ENCODE assay signal across 8 mouse cellular contexts in genomic region chr13:34916520-34917167, GRCm38 (mm10). TPM values are rescaled to one million over a fixed set of nuclear protein-coding genes. Genes with fewer than 3 reads are reported as not detected.
DNase-seq lines count a peak whose midpoint lies in the region; ATAC-seq and TF ChIP-seq lines count a peak whose summit lies in the region.

No protein-coding gene starts in this region.

- DNase-seq in heart, adult 11 months = peak; percentile 90
- DNase-seq in heart, adult 9 months (ENCODE audit: low spot score in 2 of 2) = no peak
- DNase-seq in embryo, embryonic 11 days = peak; percentile 61
- DNase-seq in hindbrain, embryonic 10.5 days (ENCODE audit: low spot score) = peak; percentile 70
- DNase-seq in limb, embryonic 14.5 days (ENCODE audit: low spot score) = no peak
- DNase-seq in layer of hippocampus, adult 9-11 months = no peak

- H3K9me3 ChIP-seq in hindbrain, embryonic 10.5 days = no peaks in the 10 kb centered on the region
- H3K9me3 ChIP-seq in limb, embryonic 14.5 days (ENCODE audit: control insufficient read depth, low read length) = no peaks in the 10 kb centered on the region
- H3K9me3 ChIP-seq in neural tube, embryonic 13.5 days = no peaks in the 10 kb centered on the region

- H3K27me3 ChIP-seq in hindbrain, embryonic 10.5 days (ENCODE audit: insufficient read depth, poor library complexity, severe bottlenecking) = no peaks in the 10 kb centered on the region
- H3K27me3 ChIP-seq in limb, embryonic 14.5 days (ENCODE audit: control insufficient read depth, insufficient read depth, low read length) = no peaks in the 10 kb centered on the region
- H3K27me3 ChIP-seq in neural tube, embryonic 13.5 days = 0 out of 2 replicates have a peak, but pooled peaks cover 3% of the 10 kb centered on the region

- WGBS in hindbrain, embryonic 10.5 days = 24% methylated on average over 37 of the region's 37 CpGs
- 52% methylated on average over 37 of the region's 37 CpGs for WGBS in limb, embryonic 14.5 days
- 38% methylated on average over 37 of the region's 37 CpGs for WGBS in neural tube, embryonic 13.5 days

- peak overlapping the region; percentile 43 for H3K4me3 ChIP-seq in hindbrain, embryonic 10.5 days
- peak overlapping the region; percentile 22 for H3K4me3 ChIP-seq in limb, embryonic 14.5 days (replicated peaks; ENCODE audit: low read length)
- H3K4me3 ChIP-seq in neural tube, embryonic 13.5 days = peak overlapping the region; percentile 18

- peak overlapping the region; percentile 42 for H3K4me2 ChIP-seq in limb, embryonic 14.5 days (replicated peaks; ENCODE audit: low read depth, low read length, severe bottlenecking)
- H3K4me2 ChIP-seq in neural tube, embryonic 13.5 days = peak overlapping the region; percentile 50

- no peak for TF ChIP-seq POLR2A in limb, embryonic 14.5 days (IDR thresholded peaks at IDR 0.05; ENCODE audit: borderline replicate concordance, extremely low read depth, insufficient read depth, insufficient read length)

- H3K36me3 ChIP-seq in hindbrain, embryonic 10.5 days = no peaks in the 10 kb centered on the region
- H3K36me3 ChIP-seq in limb, embryonic 14.5 days (ENCODE audit: control insufficient read depth, insufficient read depth, low read length) = no peaks in the 10 kb centered on the region
- no peaks in the 10 kb centered on the region for H3K36me3 ChIP-seq in neural tube, embryonic 13.5 days

- peak overlapping the region; percentile 79 for H3K27ac ChIP-seq in hindbrain, embryonic 10.5 days
- no peak overlapping the region for H3K27ac ChIP-seq in limb, embryonic 14.5 days (replicated peaks; ENCODE audit: low read depth, low read length)
- no peak overlapping the region for H3K27ac ChIP-seq in neural tube, embryonic 13.5 days (replicated peaks)

- no peak for ATAC-seq in limb, embryonic 14.5 days (ENCODE audit: low FRiP score, low read depth)
- no peak for ATAC-seq in neural tube, embryonic 13.5 days (ENCODE audit: low read depth)
- ATAC-seq in erythroid progenitor cell, adult 5-6 weeks (replicated peaks; ENCODE audit: low FRiP score, poor library complexity, severe bottlenecking) = no peak

- peaks cover 10% of the 10 kb centered on the region for H3K4me1 ChIP-seq in hindbrain, embryonic 10.5 days (replicated peaks)
- no peaks in the 10 kb centered on the region for H3K4me1 ChIP-seq in limb, embryonic 14.5 days (ENCODE audit: control insufficient read depth, insufficient read depth, low read length)
- H3K4me1 ChIP-seq in neural tube, embryonic 13.5 days (replicated peaks) = peaks cover 7% of the 10 kb centered on the region

- no peak overlapping the region for H3K9ac ChIP-seq in limb, embryonic 14.5 days (ENCODE audit: low read depth, low read length, severe bottlenecking)
- no peak overlapping the region for H3K9ac ChIP-seq in neural tube, embryonic 13.5 days

RNA-seq across cellular contexts. Expression of gene Fam217a, which starts 7.5 kb away (rescaled TPM):
- polyA plus RNA-seq in hindbrain, embryonic 10.5 days (2016; fragmentation: Nextera tagmentation; extraction: Ambion mirVana) = 1.3 and 1.4 TPM in 2 replicates
- polyA plus RNA-seq in limb, embryonic 14.5 days (2012; rRNA removed) = 0.76 and 1.2 TPM in 2 replicates
- 0.73 and 1.0 TPM in 2 replicates for polyA plus RNA-seq in limb, embryonic 14.5 days (2014; fragmentation: Nextera tagmentation; extraction: Ambion mirVana)
- polyA plus RNA-seq in neural tube, embryonic 13.5 days (2015; fragmentation: Nextera tagmentation; extraction: Ambion mirVana) = 0.61 and 0.75 TPM in 2 replicates
- total RNA-seq in erythroid progenitor cell, adult 5-6 weeks (2015; ENCODE audit: low replicate concordance) = not detected in 2 replicates
- total RNA-seq in erythroid progenitor cell, adult 5-6 weeks (2017; ENCODE audit: low replicate concordance) = 2.0 TPM in 1 of 2 replicates, not detected in the other

RNA-seq across cellular contexts. Expression of gene 4933417A18Rik, which starts 7.6 kb away (rescaled TPM):
- not detected in 2 replicates for polyA plus RNA-seq in hindbrain, embryonic 10.5 days (2016; fragmentation: Nextera tagmentation; extraction: Ambion mirVana)
- not detected in 2 replicates for polyA plus RNA-seq in limb, embryonic 14.5 days (2012; rRNA removed)
- polyA plus RNA-seq in limb, embryonic 14.5 days (2014; fragmentation: Nextera tagmentation; extraction: Ambion mirVana) = not detected in 2 replicates
- polyA plus RNA-seq in neural tube, embryonic 13.5 days (2015; fragmentation: Nextera tagmentation; extraction: Ambion mirVana) = not detected in 2 replicates
- not detected in 2 replicates for total RNA-seq in erythroid progenitor cell, adult 5-6 weeks (2015; ENCODE audit: low replicate concordance)
- not detected in 2 replicates for total RNA-seq in erythroid progenitor cell, adult 5-6 weeks (2017; ENCODE audit: low replicate concordance)

RNA-seq across cellular contexts. Expression of gene Prpf4b, which starts 41.5 kb away (rescaled TPM):
- polyA plus RNA-seq in hindbrain, embryonic 10.5 days (2016; fragmentation: Nextera tagmentation; extraction: Ambion mirVana) = 44.9 and 71.1 TPM in 2 replicates
- polyA plus RNA-seq in limb, embryonic 14.5 days (2012; rRNA removed) = 112 and 155 TPM in 2 replicates
- 81.1 and 88.5 TPM in 2 replicates for polyA plus RNA-seq in limb, embryonic 14.5 days (2014; fragmentation: Nextera tagmentation; extraction: Ambion mirVana)
- 59.9 and 67.4 TPM in 2 replicates for polyA plus RNA-seq in neural tube, embryonic 13.5 days (2015; fragmentation: Nextera tagmentation; extraction: Ambion mirVana)
- 145 and 202 TPM in 2 replicates for total RNA-seq in erythroid progenitor cell, adult 5-6 weeks (2015; ENCODE audit: low replicate concordance)
- 119 and 123 TPM in 2 replicates for total RNA-seq in erythroid progenitor cell, adult 5-6 weeks (2017; ENCODE audit: low replicate concordance)

RNA-seq across cellular contexts. Expression of gene Eci3, which starts 47.0 kb away (rescaled TPM):
- polyA plus RNA-seq in hindbrain, embryonic 10.5 days (2016; fragmentation: Nextera tagmentation; extraction: Ambion mirVana) = 0.27 and 0.60 TPM in 2 replicates
- polyA plus RNA-seq in limb, embryonic 14.5 days (2012; rRNA removed) = 0.78 and 0.94 TPM in 2 replicates
- 1.2 TPM in 2 replicates for polyA plus RNA-seq in limb, embryonic 14.5 days (2014; fragmentation: Nextera tagmentation; extraction: Ambion mirVana)
- 0.29 and 0.37 TPM in 2 replicates for polyA plus RNA-seq in neural tube, embryonic 13.5 days (2015; fragmentation: Nextera tagmentation; extraction: Ambion mirVana)
- total RNA-seq in erythroid progenitor cell, adult 5-6 weeks (2015; ENCODE audit: low replicate concordance) = not detected in 2 replicates
- not detected in 2 replicates for total RNA-seq in erythroid progenitor cell, adult 5-6 weeks (2017; ENCODE audit: low replicate concordance)

Comparison
In these comparisons a context has a peak if more than half of its experiments do, and no peak if none do; other contexts are left out.
1. DNase-seq: peak in heart, adult 11 months (single experiment), embryo, embryonic 11 days (single experiment) and hindbrain, embryonic 10.5 days (single experiment); none in heart, adult 9 months (0 of 2), limb, embryonic 14.5 days (single experiment) and layer of hippocampus, adult 9-11 months (single experiment).
2. Peak in every context shown above with its lines, with median percentiles within 50 percentile points of each other: H3K4me3 ChIP-seq.